Mouse (Mus musculus) hindbrain, embryonic 14.5 days (tissue): ENCODE data around the gene Tnfrsf14. TPM values are rescaled to one million over a fixed set of nuclear protein-coding genes. Genes with fewer than 3 reads are reported as not detected.

Experiments used
- ATAC-seq: fragments of 200-750 bp; cut with Nextera tagmentation; 2 replicates; pipeline ENCODE4 v1.8.0; 2017; ENCODE audit warnings: moderate number of reproducible peaks, mild to moderate bottlenecking, moderate TSS enrichment, moderate library complexity; ENCODE audit not compliant: low FRiP score
- DNase-seq: peaks from one replicate; pipeline ENCODE4 v3.0.0-alpha.2; 2015; ENCODE audit warnings: low spot score
- H3K27ac ChIP-seq: fragments of 300-500 bp; sonication (generic); 2 replicates; pipeline ENCODE4 v1.5.1; 2014; ENCODE audit warnings: mild to moderate bottlenecking, moderate library complexity
- H3K27me3 ChIP-seq: fragments of 300-500 bp; sonication (generic); 2 replicates; pipeline ENCODE4 v1.6.1; 2014; ENCODE audit warnings: mild to moderate bottlenecking, low read length, mixed read lengths; ENCODE audit not compliant: control insufficient read depth, insufficient read depth
- H3K36me3 ChIP-seq: fragments of 300-500 bp; sonication (generic); replicated peaks from 2 replicates; pipeline ENCODE4 v1.6.1; 2014; ENCODE audit not compliant: control insufficient read depth, insufficient read depth
- H3K4me1 ChIP-seq: fragments of 300-500 bp; sonication (generic); replicated peaks from 2 replicates; pipeline ENCODE4 v1.6.1; 2014; ENCODE audit warnings: antibody characterized with exemption, low read length, mixed read lengths; ENCODE audit not compliant: control insufficient read depth, insufficient read depth
- H3K4me2 ChIP-seq: fragments of 300-500 bp; sonication (generic); replicated peaks from 2 replicates; pipeline ENCODE4 v1.6.1; 2014; ENCODE audit warnings: mild to moderate bottlenecking, moderate library complexity
- H3K4me3 ChIP-seq: fragments of 300-500 bp; sonication (generic); replicated peaks from 2 replicates; pipeline ENCODE4 v1.5.1; 2014; ENCODE audit warnings: mild to moderate bottlenecking, low read length
- H3K9ac ChIP-seq: fragments of 300-500 bp; sonication (generic); 2 replicates; pipeline ENCODE4 v1.6.1; 2014
- H3K9me3 ChIP-seq: fragments of 300-500 bp; sonication (generic); 2 replicates; pipeline ENCODE4 v1.6.1; 2016; ENCODE audit warnings: low read length; ENCODE audit not compliant: control insufficient read depth
- WGBS: fragments of 180-500 bp; shearing (Covaris S2); extraction: QIAGEN DNeasy Blood & Tissue Kit; methylation state at CpG from one replicate; pipeline ENCODE4 v1.1.7; 2014; 5-methylcytosine and 5-hydroxymethylcytosine counted together
- polyA plus RNA-seq: library from polyadenylated mRNA; unstranded; fragments of >200 nt; fragmentation: Nextera tagmentation; extraction: Ambion mirVana; gene quantifications from 2 replicates; pipeline ENCODE4 v1.2.1, GENCODE M21; 2014

Gene Tnfrsf14
- polyA plus RNA-seq, 1 experiment from 2014 or later: 0.40 TPM

DNA sequence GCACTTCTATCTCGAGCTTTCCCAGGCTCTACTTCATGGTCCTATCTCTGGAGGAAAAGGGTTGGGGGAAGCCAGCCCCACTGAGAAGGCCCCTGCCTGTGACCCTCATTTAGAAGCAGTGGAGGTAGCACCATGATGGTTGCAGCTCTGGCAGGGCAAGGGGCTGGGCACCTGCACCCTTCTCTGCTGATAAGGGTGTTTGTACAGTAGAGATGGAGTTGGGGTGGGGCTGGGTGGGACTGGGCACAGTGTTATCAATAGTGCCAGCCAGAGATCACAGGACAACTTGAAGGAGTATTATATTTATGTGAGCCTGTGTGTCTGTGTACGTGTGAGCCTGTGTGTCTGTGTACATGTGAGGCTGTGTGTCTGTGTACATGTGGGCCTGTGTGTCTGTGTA lies 16.7 kb downstream of the Tnfrsf14 start:
- Histone ChIP-seq H3K9ac (no peak overlapping the region), H3K4me3 (no peak overlapping the region), H3K27me3 (no peaks in the 10 kb centered on the region), H3K4me2 (no peak overlapping the region), H3K27ac (no peak overlapping the region), H3K9me3 (no peaks in the 10 kb centered on the region), H3K36me3 (no peaks in the 10 kb centered on the region), H3K4me1 (no peaks in the 10 kb centered on the region)
- 68% methylated on average over 2 of the region's 2 CpGs for WGBS
- ATAC-seq (no peak), DNase-seq (no peak)

DNA sequence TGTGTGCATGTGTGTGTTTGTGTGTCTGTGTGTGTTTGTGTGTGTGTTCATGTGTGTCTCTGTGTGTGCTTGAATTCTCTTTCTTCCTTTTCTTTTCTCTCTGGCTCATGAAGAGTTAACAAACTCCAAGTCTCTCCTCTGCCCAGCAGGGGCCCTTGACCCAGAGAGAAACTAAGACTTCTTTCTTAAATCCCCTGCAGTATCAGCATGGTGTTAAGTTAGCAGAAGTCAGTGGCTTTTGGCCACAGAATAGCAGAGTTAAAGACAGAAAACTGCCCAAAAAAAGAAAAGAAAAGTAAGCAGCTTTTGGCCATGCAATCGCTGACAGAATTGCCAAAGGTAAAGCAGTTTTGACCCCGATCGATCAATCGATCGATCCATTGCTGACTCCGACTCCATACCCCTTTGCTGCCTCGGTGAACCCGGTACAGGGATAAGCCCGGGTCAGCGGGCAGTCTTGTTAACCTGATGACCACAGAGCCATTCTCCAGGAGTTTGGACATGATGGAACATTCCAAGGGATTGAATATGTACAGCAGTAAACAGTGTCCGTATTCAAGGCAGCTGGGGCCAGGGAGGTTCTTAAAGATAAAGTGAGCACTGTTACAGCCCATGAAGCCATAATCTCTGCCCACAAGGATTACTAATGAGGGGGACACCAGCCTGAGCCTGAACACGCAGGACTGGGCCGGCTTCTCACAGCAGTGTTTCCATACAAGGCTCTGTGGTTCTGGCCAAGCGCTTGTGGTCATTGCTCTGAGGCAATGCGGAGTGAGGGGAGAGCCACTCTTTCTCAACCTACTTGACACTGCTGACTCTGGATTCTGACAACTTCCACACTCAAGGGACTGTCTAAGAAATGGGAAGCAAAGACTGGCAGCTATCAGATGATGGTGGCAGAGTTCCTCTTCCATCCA lies 17.5 kb downstream of the Tnfrsf14 start:
- Histone ChIP-seq H3K9me3 (no peaks in the 10 kb centered on the region), H3K4me2 (no peak overlapping the region), H3K4me1 (no peaks in the 10 kb centered on the region), H3K27me3 (no peaks in the 10 kb centered on the region), H3K9ac (no peak overlapping the region), H3K36me3 (no peaks in the 10 kb centered on the region), H3K27ac (no peak overlapping the region), H3K4me3 (no peak overlapping the region)
- WGBS: 20% methylated on average over 15 of the region's 15 CpGs
- ATAC-seq (no peak), DNase-seq (no peak)

DNA sequence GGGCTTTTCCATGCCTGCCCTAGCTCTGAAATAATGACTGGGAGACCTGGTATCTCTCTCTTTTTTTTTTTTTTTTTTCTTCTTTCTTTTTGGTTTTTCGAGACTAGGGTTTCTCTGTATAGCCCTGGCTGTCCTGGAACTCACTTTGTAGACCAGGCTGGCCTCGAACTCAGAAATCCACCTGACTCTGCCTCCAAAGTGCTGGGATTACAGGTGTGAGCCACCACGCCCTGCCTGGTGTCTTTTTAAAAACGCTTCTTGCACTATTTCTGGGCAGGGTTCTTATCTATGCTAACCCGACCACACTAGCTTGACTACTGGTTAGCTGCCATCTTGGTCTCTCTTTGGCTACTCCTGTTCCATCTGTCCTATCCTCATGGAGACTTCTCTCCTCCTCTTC lies 19.9 kb downstream of the Tnfrsf14 start:
- no peak for ATAC-seq

DNA sequence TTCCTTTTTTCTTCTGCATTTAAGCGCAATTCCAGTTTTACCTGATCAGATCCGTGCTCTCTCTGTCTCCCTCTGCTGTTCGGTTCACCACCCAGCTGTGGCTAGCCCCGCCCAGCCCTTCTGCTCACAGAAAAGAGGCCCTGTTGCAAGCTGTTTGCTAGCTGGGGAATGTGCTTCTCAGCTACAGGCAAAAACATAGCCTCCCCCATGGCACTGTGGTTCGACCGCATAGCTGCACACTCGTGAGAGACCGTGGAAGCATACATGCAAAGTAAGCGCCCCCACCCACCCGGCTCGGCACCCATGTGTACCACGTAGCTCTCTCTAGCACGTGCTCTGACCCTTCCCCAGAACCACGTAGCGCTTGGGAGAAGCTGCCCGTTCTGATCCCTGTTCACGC lies 20.5 kb downstream of the Tnfrsf14 start:
- Histone ChIP-seq H3K4me2 (no peak overlapping the region), H3K4me1 (0 out of 2 replicates have a peak, but pooled peaks cover 3% of the 10 kb centered on the region), H3K27ac (no peak overlapping the region), H3K4me3 (no peak overlapping the region), H3K36me3 (no peaks in the 10 kb centered on the region), H3K9me3 (no peaks in the 10 kb centered on the region), H3K27me3 (0 out of 2 replicates have a peak, but pooled peaks cover 11% of the 10 kb centered on the region), H3K9ac (no peak overlapping the region)
- DNase-seq (peak; percentile 82), ATAC-seq (0 out of 2 replicates have a peak, but pooled peaks have one; percentile 48)
- 50% methylated on average over 17 of the region's 17 CpGs for WGBS

More for the DNA sequence above, 19.9 kb downstream of the Tnfrsf14 start:
- Histone ChIP-seq H3K36me3 (no peaks in the 10 kb centered on the region), H3K27ac (no peak overlapping the region), H3K4me3 (no peak overlapping the region), H3K27me3 (0 out of 2 replicates have a peak, but pooled peaks cover 11% of the 10 kb centered on the region), H3K4me1 (0 out of 2 replicates have a peak, but pooled peaks cover 3% of the 10 kb centered on the region), H3K9ac (no peak overlapping the region), H3K9me3 (no peaks in the 10 kb centered on the region), H3K4me2 (no peak overlapping the region)
- no peak for DNase-seq
- 94% methylated on average over 5 of the region's 5 CpGs for WGBS

DNA sequence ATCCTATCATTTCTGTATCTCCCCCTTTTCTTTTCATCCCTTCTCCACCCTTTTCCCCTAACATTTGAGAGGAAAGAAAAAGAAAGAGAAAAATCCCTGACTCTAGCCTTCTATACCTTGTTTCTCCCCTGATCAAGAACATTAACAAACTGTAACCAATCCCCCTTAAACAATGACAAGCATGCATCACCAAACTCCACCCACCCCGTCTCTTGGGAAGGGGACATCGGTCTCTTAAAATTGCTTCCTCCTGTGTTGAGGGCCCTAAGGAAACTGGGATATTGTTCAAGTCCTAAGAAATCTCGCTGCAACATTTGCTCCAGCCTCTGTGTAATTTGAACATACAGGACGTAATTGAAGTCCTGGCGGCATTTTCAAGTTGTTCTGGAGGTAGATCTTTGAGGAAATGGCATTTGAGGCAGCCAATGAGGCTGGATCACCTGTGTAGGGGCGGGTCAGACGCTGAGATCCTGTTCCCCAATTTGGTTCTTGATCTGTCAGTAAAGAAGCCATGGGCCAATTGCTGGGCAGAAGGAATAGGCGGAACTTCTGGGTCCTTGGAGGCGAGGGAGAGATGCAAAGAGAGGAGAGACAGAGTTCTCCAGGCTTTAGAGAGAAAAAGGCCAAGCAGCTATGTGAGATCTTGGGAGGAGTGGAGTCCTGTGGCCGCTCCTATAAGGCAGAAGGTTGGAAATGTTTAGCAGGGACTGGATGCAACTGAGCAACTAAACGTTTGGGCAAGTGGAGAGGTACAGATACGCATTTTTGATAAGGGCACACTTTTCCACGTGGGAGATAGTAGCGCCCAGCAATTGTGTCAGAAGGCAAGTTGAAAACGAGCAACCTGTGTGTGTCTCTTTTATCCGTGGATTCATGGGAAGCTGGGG lies 23.9 kb downstream of the Tnfrsf14 start:
- peak; percentile 95 for ATAC-seq
- 4% methylated on average over 16 of the region's 16 CpGs for WGBS

DNA sequence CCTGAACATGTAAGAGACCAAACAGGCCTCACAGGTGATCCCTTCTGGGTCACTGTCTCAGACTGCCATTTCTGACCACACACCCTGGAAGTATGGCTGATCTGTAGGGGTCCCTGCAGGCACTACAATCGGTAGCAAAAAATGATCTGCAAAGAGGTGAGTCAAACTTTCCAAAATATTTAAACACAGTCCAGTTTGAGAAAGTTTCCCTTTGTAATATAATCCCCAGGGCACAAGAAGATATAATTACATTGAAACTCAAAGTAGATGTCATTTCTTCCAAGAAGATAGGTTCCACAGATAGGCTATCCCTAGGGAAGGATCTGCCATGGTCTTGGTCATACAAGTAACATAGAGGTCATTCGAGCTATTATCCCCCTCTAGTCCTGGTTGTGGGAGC lies 26.0 kb downstream of the Tnfrsf14 start:
- no peaks in the 10 kb centered on the region for H3K9me3 ChIP-seq
- H3K4me2 ChIP-seq: no peak overlapping the region
- peaks cover 15% of the 10 kb centered on the region for H3K4me1 ChIP-seq
- 87% methylated on average over 2 of the region's 2 CpGs for WGBS
- H3K27ac ChIP-seq: no peak overlapping the region
- DNase-seq (no peak), ATAC-seq (no peak)
- no peak overlapping the region for H3K4me3 ChIP-seq
- H3K9ac ChIP-seq: no peak overlapping the region
- no peaks in the 10 kb centered on the region for H3K36me3 ChIP-seq
- 0 out of 2 replicates have a peak, but pooled peaks cover 11% of the 10 kb centered on the region for H3K27me3 ChIP-seq

More for the DNA sequence above, 23.9 kb downstream of the Tnfrsf14 start:
- Histone ChIP-seq H3K27me3 (0 out of 2 replicates have a peak, but pooled peaks cover 11% of the 10 kb centered on the region), H3K27ac (no peak overlapping the region), H3K4me3 (peak overlapping the region; percentile 32), H3K36me3 (no peaks in the 10 kb centered on the region), H3K4me2 (peak overlapping the region; percentile 72), H3K9me3 (no peaks in the 10 kb centered on the region), H3K9ac (peak overlapping the region; percentile 37), H3K4me1 (0 out of 2 replicates have a peak, but pooled peaks cover 3% of the 10 kb centered on the region)
- peak; percentile 83 for DNase-seq

DNA sequence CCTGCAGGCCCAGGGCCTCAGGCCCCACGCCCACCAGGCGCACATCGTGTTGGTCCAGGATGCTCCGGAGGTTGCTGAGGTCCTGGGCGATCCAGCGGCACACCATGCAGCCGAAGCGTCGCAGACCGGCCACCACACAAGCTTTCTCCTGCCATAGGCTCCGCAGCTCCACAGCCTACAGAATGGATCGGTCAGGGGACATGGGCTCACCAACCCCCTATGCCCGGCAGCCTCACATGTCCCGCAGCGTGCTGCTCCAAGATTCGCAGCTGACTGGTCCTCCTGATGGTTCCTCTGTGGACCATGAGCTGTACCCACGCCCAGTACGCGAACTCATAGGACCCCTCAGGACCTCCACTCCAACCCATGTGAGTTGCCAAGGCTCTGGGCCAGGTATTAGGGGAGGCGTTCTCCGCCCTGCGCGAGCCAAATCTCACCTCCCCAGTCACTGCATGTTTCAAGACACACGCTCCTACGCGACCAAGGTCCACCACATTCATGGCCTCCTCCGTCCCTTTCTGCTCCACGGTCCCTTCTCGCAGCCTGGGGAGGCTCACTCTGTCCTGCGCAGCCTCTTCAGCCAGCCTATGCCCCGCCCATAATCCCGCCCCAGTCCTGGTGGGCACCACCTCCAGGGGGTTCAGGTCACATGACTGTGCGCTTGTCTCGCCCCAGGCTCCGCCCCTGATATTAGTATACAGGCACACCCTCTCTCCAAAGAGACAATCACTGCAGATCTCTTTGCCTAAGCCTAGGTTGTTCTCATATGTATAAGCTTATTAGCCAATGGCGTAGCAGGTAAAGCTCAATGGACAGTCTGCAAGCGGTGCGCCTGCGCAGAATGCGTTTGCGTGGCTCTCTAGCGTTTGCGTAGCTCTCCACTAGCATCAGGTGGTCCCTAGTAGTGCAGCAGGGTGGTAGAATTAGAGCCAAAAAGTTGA lies 29.6 kb downstream of the Tnfrsf14 start, which contains the start of gene Fam213b:
Gene Fam213b, minus strand, starts transcription at position 630 of the 941 bp plus-strand sequence.
- ATAC-seq: peak; percentile 97

DNA sequence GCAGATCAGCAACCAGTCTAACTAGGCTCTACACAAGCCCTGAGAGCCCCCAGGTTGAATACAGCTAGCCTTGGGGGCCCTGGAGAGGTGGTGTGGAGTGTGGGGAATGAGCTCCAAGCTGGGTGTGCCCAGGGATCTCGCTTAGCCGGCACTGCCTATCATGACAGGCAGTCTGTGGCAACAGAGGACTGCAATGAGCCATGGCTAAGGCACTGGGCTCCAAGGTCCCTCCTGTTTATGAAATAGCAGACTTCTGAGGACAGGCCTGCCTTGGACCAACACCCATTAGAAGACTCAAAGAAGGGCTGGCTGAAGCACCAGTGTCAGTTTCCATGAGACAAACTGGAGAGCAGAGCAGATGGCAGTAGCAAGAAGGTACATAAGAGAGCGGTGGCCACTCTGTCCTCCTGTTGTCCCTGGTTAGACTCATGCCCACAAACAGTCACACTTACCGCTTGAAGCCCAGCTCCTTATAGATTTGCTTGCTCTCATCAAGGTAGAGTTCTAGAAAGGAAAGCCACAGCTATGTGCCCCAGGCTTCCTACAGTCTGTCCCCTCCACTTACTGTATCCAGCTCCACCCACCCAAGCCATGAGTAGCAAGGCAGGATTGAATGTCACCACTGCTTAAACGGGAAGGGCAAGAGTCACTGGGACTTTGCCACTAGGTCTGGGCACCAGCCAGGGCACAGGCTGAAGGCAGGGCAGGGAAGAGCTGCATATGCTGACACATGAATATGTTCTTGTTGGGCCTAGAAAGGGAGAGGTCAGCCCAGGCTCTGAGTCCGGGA lies 30.5 kb downstream of the Tnfrsf14 start:
- peak overlapping the region; percentile 62 for H3K4me3 ChIP-seq
- 78% methylated on average over 6 of the region's 6 CpGs for WGBS
- no peaks in the 10 kb centered on the region for H3K27me3 ChIP-seq
- DNase-seq: no peak
- no peaks in the 10 kb centered on the region for H3K9me3 ChIP-seq
- peaks cover 22% of the 10 kb centered on the region for H3K4me1 ChIP-seq
- peak overlapping the region; percentile 68; the same call in 1 of the 2 replicates for H3K27ac ChIP-seq
- H3K4me2 ChIP-seq: peak overlapping the region; percentile 97
- ATAC-seq: no peak
- H3K36me3 ChIP-seq: no peaks in the 10 kb centered on the region
- peak overlapping the region; percentile 74 for H3K9ac ChIP-seq

More for the DNA sequence above, 29.6 kb downstream of the Tnfrsf14 start, which contains the start of gene Fam213b:
- Histone ChIP-seq H3K27ac (peak within 1 kb of the TSS; percentile 68), H3K4me1 (peaks cover 22% of the 10 kb centered on the region), H3K9me3 (no peaks in the 10 kb centered on the region), H3K36me3 (no peaks in the 10 kb centered on the region), H3K9ac (peak within 1 kb of the TSS; percentile 74), H3K4me3 (peak within 1 kb of the TSS; percentile 62), H3K27me3 (no peaks in the 10 kb centered on the region), H3K4me2 (peak within 1 kb of the TSS; percentile 97)
- peak; percentile 87 for DNase-seq
- WGBS: 4% methylated on average over 43 of the region's 43 CpGs
